ENCODE assay signal across 13 mouse cellular contexts in the genomic region with DNA sequence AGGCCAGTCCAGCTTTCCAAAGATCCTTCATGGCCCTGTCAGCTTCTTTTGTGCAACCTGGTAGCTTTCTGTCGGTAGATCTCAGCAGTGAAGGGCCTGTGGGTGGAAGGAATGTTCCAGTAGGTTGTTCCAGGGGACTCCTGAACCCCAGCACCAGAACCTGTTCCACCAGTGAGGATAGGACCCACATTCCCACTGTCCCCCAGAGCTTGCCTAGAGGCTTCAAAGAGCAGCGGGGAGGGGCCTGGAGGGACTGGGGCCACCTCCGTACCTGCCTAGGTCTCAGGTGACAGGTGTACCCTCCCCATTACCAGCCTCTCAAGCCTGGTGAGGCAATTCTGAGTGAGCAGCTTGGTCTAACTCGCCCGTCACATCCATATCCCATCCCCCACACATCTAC.
"Had no signal": no experiment of that assay in that cellular context is flagged by ENCODE, and none has a peak within 500 bp of the region (broad histone marks: within the 10 kb centered on the region; RNA-seq: fewer than 3 reads in every experiment).

No protein-coding gene starts in this region.

- H3K9me3 ChIP-seq: limb, embryonic 13.5 days; neural tube, embryonic 15.5 days had no signal

- H3K36me3 ChIP-seq: limb, embryonic 13.5 days; neural tube, embryonic 15.5 days had no signal

- DNase-seq: kidney, adult 18-20 months; kidney, postnatal 10 days; kidney, postnatal 4 days; lung, adult 18-20 months; midbrain, embryonic 14.5 days; right cerebral cortex, adult 18-20 months; right cerebral cortex, postnatal 25 days; thymus, postnatal 36 days had no signal

- H3K4me2 ChIP-seq: limb, embryonic 13.5 days; neural tube, embryonic 15.5 days had no signal

- H3K4me3 ChIP-seq: layer of hippocampus, adult 2 months; limb, embryonic 13.5 days; myocyte; neural tube, embryonic 15.5 days had no signal

- H3K27me3 ChIP-seq: limb, embryonic 13.5 days; neural tube, embryonic 15.5 days had no signal

- H3K27ac ChIP-seq: layer of hippocampus, adult 2 months; limb, embryonic 13.5 days; liver, embryonic 14.5 days; neural tube, embryonic 15.5 days had no signal

- H3K9ac ChIP-seq: limb, embryonic 13.5 days; liver, embryonic 14.5 days; neural tube, embryonic 15.5 days had no signal
